Mouse (Mus musculus): ENCODE measurements around the gene Rpia.

The Rpia gene

DNA sequence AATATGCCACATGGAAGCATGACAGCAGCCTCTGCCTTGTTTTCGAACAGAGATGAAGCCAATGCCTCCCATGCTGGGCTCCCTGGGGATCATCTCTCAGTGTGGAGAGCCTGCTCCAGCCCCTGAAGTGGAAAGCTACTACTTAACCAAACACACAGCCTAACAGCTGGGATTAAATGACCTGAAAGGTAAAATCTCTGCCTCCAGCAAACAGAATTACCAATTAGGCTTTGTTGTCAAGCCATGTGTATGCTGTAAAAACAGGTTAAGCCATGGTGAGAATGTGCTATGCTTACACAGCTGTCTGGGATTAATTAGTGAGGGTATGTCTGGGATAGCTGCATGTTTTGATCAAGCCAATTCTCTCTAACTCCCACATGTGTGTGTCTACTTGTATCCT lies 42.3 kb downstream of the Rpia start:
- DNase-seq: no peak

DNA sequence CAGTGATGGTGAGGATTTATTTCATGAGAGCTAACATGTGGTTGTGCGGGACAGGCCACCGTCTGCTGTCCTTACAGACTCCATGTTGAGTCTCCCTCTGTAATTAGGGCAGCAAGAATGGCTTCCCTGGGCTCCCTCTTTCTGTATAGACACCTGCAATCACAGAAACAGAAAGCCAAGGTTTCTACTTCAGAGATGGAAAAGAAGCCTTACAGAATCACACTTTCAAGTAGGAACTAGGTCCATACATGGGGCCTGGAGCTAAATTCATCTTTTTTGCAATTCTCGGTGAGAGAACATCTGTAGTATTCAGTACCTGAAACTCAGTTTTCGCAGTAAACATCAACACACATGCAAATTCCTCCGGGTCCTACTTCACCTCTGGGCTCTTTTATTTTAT lies 44.3 kb downstream of the Rpia start:
- DNase-seq: no peak

DNA sequence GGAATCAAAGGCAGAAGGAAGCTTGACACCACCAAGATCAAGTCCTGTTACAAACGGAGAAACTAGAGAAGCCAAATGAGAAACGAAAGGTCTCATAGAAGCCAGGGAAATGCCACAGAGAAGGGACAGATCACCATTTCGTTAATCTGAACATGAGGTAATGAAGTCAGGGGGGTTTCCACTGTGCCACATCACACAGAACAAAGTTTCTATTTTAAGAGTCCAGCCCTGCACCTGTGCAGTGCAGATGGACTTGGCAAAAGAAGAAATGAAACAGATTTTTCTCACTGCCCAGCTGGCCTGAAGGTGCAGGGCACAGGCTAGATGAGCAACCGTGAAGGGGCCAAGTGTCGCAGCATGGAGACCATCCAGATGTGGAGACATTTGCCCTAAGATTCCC lies 48.1 kb downstream of the Rpia start:
- no peak for DNase-seq

DNA sequence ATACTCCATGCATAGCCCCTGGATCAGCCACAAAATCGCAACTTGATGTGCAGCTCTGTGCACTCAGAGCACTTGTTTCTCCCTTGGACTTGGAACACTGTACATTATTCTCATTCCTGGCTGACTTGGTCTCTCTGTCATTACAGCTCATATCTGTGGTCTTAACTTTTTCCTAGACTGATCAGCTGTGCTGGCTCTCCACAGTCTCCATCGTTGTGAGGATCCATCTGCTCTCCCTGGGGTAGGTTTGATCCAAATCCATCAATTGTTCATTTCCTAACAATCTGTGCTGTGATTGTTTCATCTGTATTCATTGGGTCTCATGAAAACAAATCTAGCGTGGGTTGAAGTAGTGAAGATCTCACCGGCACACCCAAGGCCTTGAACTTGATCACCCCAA lies 49.2 kb downstream of the Rpia start:
- DNase-seq: no peak

DNA sequence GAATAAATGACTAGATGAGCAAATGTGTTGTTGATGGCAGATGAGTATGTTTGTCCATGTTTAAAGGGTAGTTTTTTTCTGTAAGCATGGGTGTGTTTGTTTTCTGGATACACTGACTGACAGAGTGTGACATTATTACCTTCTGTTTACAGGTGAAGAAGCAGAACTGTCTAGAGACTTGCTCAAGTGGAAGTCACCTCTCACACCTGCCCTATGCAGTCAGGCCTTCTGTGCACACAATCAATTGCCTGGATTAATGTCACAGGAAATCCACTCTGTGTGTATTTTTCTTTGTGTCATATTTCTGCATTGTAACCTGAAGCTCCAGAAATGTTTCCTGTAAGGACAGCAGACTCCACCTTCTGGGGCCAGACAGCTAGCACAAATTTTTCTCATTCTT lies 51.5 kb downstream of the Rpia start:
- DNase-seq: no peak

DNA sequence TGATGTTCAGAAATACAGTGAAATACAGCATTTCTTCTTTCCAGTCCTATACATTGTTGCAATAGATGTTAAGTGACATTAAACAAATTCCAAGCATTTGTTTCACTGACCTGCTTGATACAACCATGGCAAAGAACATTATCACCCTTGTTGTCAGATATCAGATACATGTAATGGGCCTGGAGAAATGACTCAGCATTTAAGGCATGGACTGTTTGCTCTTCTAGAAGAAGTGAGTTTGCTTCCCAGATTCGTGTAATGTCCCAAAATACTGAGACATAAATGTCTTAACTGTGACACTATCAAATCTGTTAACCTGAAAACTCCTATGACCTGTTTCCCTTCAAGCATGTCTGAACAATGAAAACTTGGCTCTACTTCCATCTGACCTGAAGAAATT lies 52.6 kb downstream of the Rpia start:
- DNase-seq: no peak

DNA sequence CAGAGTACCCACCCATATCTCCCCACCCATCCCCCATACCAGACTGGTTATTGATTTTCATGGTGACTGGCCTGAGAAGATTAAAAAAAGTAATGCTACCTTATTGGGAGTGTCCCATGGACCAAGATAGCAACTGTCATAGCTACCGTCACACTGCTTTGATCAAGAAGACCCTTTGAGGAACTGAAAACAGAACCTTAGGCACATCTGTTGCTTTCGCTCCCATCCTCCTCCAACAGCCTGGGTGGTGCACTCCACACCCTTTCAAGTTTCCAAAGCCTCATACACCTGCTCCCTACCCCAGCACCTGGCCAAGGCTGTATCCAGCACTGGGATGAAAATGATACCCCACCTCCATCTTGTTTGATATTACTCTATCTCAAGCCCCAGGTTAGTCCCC lies 56.5 kb downstream of the Rpia start:
- DNase-seq: no peak

DNA sequence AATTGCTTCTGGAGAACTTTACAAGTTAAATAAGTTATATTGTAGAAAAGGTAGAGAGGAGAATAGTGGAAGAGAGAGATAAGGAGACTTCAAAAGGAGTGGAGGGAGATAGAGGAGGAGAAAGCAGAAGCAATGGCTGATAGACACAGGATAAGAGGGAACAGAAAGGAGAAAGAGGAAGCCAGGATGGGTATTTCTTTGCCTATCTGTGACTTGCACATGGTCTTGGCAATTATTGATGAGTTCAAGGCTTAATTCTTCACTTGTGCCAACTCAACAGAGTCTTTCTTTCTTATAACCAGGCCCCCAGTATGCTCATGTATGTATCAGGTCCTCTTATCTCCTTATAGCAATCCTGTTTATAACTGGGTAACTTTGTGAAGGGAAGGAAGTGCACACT lies 61.2 kb downstream of the Rpia start:
- no peak for DNase-seq

DNA sequence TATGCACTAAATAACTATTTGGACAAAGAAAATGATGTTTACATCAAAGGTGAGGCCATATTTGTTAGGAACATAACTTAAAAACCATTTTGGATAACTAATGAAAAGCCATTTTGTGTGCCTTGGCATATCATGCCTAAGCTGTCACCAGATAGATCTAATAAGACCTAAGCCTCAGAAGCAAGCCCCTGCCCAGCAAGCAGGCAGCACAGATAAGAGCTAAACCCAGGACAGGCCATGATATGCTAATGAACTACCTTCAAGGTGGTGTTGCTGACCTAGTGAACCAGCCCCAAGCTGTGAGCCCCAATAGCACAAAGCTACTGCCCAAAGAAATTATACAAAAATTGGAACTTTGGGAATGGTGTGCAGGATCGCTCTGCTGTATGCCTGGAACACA lies 62.9 kb downstream of the Rpia start:
- DNase-seq: no peak

DNA sequence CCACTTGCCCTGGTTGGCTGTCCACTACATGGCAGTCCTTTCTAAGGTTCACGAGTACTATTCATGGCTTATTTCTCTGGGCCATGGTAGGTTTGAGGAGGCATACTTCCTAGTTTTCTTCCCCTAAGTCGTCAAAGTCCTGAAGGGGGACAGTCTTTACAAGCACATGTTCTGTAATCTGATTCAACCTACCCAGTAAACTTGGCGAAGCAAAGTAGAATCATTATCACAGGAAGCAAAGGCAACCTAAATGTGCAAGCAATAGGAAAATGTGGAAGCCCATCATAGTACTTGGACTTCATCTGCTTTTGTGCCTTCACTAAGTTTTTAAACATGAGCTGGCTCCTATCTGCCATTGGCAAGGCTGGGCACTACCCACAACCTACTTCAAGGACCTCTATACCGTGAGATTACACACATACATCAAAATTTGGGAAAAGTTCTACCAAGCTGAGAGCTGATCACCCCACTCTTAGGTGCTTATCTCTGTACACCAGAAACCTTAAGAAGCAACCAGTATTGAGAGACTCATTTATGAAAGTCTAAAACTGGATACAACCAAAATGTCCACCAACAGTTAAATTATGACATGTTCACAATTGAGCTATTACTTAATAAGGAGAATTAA lies 64.8 kb downstream of the Rpia start:
- no peak for DNase-seq

DNA sequence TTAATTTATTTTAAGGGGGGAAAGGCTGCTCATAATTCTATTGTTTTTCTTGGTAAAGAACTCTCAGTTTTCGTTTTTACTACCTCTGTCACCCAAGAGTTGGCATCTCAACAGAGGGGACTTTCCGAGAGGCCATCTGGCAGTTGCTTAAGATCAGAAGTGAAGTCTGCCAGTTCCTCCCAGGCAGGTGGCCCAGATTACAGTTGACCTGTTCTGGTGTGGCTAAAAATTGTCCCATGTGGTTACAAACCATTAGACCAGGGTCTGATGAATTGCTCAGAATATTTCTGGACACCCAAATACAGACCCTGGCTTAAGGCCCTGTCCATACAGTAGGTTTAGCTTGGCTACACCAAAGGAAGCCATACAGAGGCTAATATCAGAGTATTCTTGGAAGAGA lies 66.4 kb downstream of the Rpia start:
- no peak for DNase-seq

DNA sequence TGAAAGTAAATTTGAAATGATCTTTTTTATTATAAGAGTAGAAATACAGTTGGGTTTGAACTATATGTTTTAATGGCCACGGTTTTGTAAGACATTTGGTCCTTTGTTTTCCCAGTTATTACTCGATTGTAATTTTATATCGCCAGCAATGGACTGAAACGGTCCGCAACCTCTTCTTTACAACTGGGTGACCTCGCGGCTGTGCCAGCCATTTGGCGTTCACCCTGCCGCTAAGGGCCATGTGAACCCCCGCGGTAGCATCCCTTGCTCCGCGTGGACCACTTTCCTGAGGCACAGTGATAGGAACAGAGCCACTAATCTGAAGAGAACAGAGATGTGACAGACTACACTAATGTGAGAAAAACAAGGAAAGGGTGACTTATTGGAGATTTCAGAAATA lies 67.3 kb downstream of the Rpia start:
- no peak for DNase-seq

DNA sequence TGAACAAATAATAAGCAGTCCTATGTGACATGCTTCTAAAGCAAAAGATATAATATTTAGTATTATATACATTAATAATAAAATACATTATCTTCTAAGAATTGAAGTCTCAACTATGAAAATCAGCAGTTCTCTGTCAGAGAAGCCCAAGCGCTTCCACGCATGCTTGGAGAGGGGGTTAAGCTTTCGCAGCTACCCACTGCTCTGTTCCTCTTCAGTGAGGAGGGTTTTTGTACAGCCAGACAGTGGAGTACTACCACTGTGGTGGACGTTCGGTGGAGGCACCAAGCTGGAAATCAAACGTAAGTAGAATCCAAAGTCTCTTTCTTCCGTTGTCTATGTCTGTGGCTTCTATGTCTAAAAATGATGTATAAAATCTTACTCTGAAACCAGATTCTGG lies 69.7 kb downstream of the Rpia start:
- no peak for DNase-seq

DNA sequence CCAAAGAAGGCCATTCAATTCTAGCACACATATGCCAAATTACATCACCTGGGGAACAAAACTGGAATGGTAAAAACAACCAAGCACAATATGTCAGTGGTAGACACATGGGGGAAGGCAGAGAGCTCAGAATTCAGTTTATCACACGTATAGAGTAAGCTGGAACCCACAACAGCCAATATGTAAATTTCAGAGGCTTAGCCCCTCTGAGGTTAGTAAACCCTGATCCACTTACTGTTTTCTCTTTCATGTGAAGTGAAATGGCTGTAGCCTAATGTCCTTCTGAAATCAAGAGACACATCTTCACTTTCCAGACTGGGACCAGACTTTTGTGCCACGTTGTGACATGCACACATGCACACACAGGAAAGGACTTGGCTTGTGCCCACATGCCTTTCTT lies 73.3 kb downstream of the Rpia start:
- no peak for DNase-seq

DNA sequence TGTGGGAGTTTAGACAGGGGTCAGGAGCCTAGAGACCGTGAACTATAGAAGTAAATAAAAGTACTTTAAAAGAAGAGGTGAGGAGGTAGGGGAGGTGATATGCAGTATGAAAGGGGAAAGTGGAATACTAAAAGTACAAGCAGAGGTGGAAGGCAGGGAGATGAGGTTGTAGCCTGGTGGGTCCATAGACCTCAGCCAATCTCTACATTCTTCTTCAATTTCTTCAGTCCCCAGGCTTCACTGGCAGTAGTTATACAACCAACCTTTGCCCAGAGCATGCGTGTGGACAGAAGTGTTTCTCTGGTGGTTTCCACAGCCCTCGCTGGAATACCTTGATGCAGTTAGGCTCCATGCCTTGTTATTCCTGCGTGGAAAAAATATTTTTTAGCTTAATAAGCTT lies 73.9 kb downstream of the Rpia start:
- no peak for DNase-seq

DNA sequence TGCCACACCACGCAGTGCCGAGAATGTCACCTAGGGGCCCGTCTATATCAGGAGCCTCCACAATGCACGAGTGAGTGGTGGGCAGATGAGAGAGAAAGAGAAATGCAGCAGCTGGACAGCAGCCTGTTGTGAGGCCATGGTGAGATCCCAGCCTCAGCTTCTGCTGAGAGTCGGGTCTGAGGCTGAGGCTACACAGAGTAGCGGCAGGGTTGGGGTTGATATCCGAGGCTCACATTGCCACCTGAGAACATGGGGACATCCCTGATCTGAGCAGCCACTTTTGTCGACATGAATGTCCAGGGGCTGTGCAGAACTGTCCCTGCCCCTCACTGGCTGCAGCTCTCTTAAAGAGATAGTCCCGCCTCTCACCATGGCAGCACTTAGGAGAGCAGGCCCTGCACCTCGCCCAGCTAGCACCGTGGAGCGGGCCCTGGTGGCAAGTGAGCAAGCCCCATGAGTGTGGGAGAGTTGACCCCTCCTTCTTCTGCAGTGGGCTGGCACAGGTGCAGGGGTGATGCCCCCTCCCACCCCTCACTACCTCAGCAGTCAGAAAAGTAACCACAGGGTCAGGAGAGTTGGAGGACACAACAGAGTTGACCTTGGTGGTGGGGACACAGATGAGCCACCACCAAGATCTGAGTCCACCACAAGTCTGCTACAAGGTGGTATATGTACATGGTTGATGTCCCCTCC lies 75.2 kb downstream of the Rpia start:
- DNase-seq: no peak
